Mouse (Mus musculus) CH12.LX (cell line): ENCODE data around the gene Crkl.

Experiments
- HCFC1 ChIP-seq: IDR thresholded peaks from 2 replicates; pipeline ENCODE4 v1.6.1; 2012; ENCODE audit warnings: low read depth, mild to moderate bottlenecking, inconsistent platforms, low read length, improper control_type of control experiment
- ZKSCAN1 ChIP-seq: IDR thresholded peaks from 2 replicates; pipeline ENCODE4 v1.6.1; 2012; ENCODE audit warnings: low read depth, inconsistent platforms, low read length, improper control_type of control experiment, borderline replicate concordance

GRCm38 (mm10) chr16:17456901-17457300 is 5.1 kb downstream of the Crkl start:
- TF ChIP-seq ZKSCAN1 (no peak), HCFC1 (no peak)
